Mouse (Mus musculus): ENCODE results near the gene Clcf1. TPM values are rescaled to one million over a fixed set of nuclear protein-coding genes. Genes with fewer than 3 reads are reported as not detected.

Gene Clcf1
- polyA plus RNA-seq, 1 experiment from 2014 or later, result 5.9 TPM

GRCm38 (mm10) chr19:4175368-4175947, 38.6 kb upstream of the Clcf1 start, which contains the start of gene Carns1:
Gene Carns1, minus strand, starts transcription at chr19:4175479.
- Histone ChIP-seq H3K36me3 (ENCODE audit: control insufficient read depth, insufficient read depth, low read length) (no peaks in the 10 kb centered on the region), H3K9ac (ENCODE audit: low read depth, low read length) (peak within 1 kb of the TSS; percentile 48), H3K4me2 (ENCODE audit: low read depth, low read length) (peak within 1 kb of the TSS; percentile 55), H3K27ac (ENCODE audit: low read length) (no peak within 1 kb of the TSS), H3K4me3 (ENCODE audit: low read length) (peak within 1 kb of the TSS; percentile 3; the same call in 1 of the 2 replicates), H3K9me3 (ENCODE audit: control insufficient read depth, low read length) (no peaks in the 10 kb centered on the region), H3K4me1 (ENCODE audit: control insufficient read depth, insufficient read depth, low read length) (peaks cover 15% of the 10 kb centered on the region), H3K27me3 (replicated peaks; ENCODE audit: control insufficient read depth, insufficient read depth, low read length) (no peaks in the 10 kb centered on the region)
- WGBS, result 5% methylated on average over 11 of the region's 11 CpGs
- peak; percentile 84 for ATAC-seq

- ATAC-seq, result no peak
- H3K27me3 ChIP-seq (replicated peaks; ENCODE audit: control insufficient read depth, insufficient read depth, low read length), result no peaks in the 10 kb centered on the region
- no peaks in the 10 kb centered on the region for H3K9me3 ChIP-seq (ENCODE audit: control insufficient read depth, low read length)
- no peaks in the 10 kb centered on the region for H3K36me3 ChIP-seq (ENCODE audit: control insufficient read depth, insufficient read depth, low read length)
- no peak overlapping the region for H3K27ac ChIP-seq (ENCODE audit: low read length)
- H3K4me2 ChIP-seq (ENCODE audit: low read depth, low read length), result no peak overlapping the region
- no peak overlapping the region for H3K4me3 ChIP-seq (ENCODE audit: low read length)
- H3K4me1 ChIP-seq (ENCODE audit: control insufficient read depth, insufficient read depth, low read length), result peaks cover 15% of the 10 kb centered on the region
- WGBS, result 87% methylated on average over 7 of the region's 7 CpGs
- no peak overlapping the region for H3K9ac ChIP-seq (ENCODE audit: low read depth, low read length)
Observed at GRCm38 (mm10) chr19:4180411-4180810, 33.6 kb upstream of the Clcf1 start.

- Histone ChIP-seq H3K4me2 (ENCODE audit: low read depth, low read length) (no peak overlapping the region), H3K27me3 (replicated peaks; ENCODE audit: control insufficient read depth, insufficient read depth, low read length) (no peaks in the 10 kb centered on the region), H3K27ac (ENCODE audit: low read length) (no peak overlapping the region), H3K36me3 (ENCODE audit: control insufficient read depth, insufficient read depth, low read length) (no peaks in the 10 kb centered on the region), H3K9ac (ENCODE audit: low read depth, low read length) (no peak overlapping the region), H3K4me3 (ENCODE audit: low read length) (no peak overlapping the region), H3K9me3 (ENCODE audit: control insufficient read depth, low read length) (no peaks in the 10 kb centered on the region), H3K4me1 (ENCODE audit: control insufficient read depth, insufficient read depth, low read length) (peaks cover 12% of the 10 kb centered on the region)
- 29% methylated on average over 3 of the region's 3 CpGs for WGBS
- ATAC-seq, result peak; percentile 45; the same call in 1 of the 2 replicates
Observed at GRCm38 (mm10) chr19:4181892-4182291, 32.1 kb upstream of the Clcf1 start.

GRCm38 (mm10) chr19:4183689-4184088, 30.3 kb upstream of the Clcf1 start:
- WGBS, result 84% methylated on average over 2 of the region's 2 CpGs
- Histone ChIP-seq H3K27me3 (replicated peaks; ENCODE audit: control insufficient read depth, insufficient read depth, low read length) (no peaks in the 10 kb centered on the region), H3K4me2 (ENCODE audit: low read depth, low read length) (no peak overlapping the region), H3K36me3 (ENCODE audit: control insufficient read depth, insufficient read depth, low read length) (no peaks in the 10 kb centered on the region), H3K4me3 (ENCODE audit: low read length) (no peak overlapping the region), H3K9me3 (ENCODE audit: control insufficient read depth, low read length) (no peaks in the 10 kb centered on the region), H3K27ac (ENCODE audit: low read length) (no peak overlapping the region), H3K4me1 (ENCODE audit: control insufficient read depth, insufficient read depth, low read length) (peaks cover 12% of the 10 kb centered on the region), H3K9ac (ENCODE audit: low read depth, low read length) (no peak overlapping the region)
- ATAC-seq, result no peak

GRCm38 (mm10) chr19:4184976-4185975, 28.8 kb upstream of the Clcf1 start:
- H3K27ac ChIP-seq (ENCODE audit: low read length), result no peak overlapping the region
- H3K4me2 ChIP-seq (ENCODE audit: low read depth, low read length), result no peak overlapping the region
- H3K9ac ChIP-seq (ENCODE audit: low read depth, low read length), result no peak overlapping the region
- H3K4me3 ChIP-seq (ENCODE audit: low read length), result no peak overlapping the region
- WGBS, result 51% methylated on average over 15 of the region's 15 CpGs
- peaks cover 12% of the 10 kb centered on the region for H3K4me1 ChIP-seq (ENCODE audit: control insufficient read depth, insufficient read depth, low read length)
- ATAC-seq, result 0 out of 2 replicates have a peak, but pooled peaks have one; percentile 32
- H3K9me3 ChIP-seq (ENCODE audit: control insufficient read depth, low read length), result no peaks in the 10 kb centered on the region
- no peaks in the 10 kb centered on the region for H3K27me3 ChIP-seq (replicated peaks; ENCODE audit: control insufficient read depth, insufficient read depth, low read length)
- no peaks in the 10 kb centered on the region for H3K36me3 ChIP-seq (ENCODE audit: control insufficient read depth, insufficient read depth, low read length)

GRCm38 (mm10) chr19:4187303-4187702, 26.7 kb upstream of the Clcf1 start:
- Histone ChIP-seq H3K9me3 (ENCODE audit: control insufficient read depth, low read length) (no peaks in the 10 kb centered on the region), H3K36me3 (ENCODE audit: control insufficient read depth, insufficient read depth, low read length) (no peaks in the 10 kb centered on the region), H3K4me3 (ENCODE audit: low read length) (no peak overlapping the region), H3K27me3 (replicated peaks; ENCODE audit: control insufficient read depth, insufficient read depth, low read length) (no peaks in the 10 kb centered on the region), H3K27ac (ENCODE audit: low read length) (no peak overlapping the region), H3K4me1 (ENCODE audit: control insufficient read depth, insufficient read depth, low read length) (peaks cover 15% of the 10 kb centered on the region), H3K4me2 (ENCODE audit: low read depth, low read length) (no peak overlapping the region), H3K9ac (ENCODE audit: low read depth, low read length) (no peak overlapping the region)
- WGBS, result 79% methylated on average over 3 of the region's 3 CpGs
- ATAC-seq, result no peak

GRCm38 (mm10) chr19:4189051-4189620, 24.9 kb upstream of the Clcf1 start:
- Histone ChIP-seq H3K36me3 (ENCODE audit: control insufficient read depth, insufficient read depth, low read length) (0 out of 2 replicates have a peak, but pooled peaks cover 6% of the 10 kb centered on the region), H3K4me3 (ENCODE audit: low read length) (no peak overlapping the region), H3K4me1 (ENCODE audit: control insufficient read depth, insufficient read depth, low read length) (peaks cover 27% of the 10 kb centered on the region), H3K9me3 (ENCODE audit: control insufficient read depth, low read length) (no peaks in the 10 kb centered on the region), H3K27me3 (replicated peaks; ENCODE audit: control insufficient read depth, insufficient read depth, low read length) (no peaks in the 10 kb centered on the region), H3K9ac (ENCODE audit: low read depth, low read length) (no peak overlapping the region), H3K27ac (ENCODE audit: low read length) (no peak overlapping the region), H3K4me2 (ENCODE audit: low read depth, low read length) (no peak overlapping the region)
- ATAC-seq, result no peak
- 90% methylated on average over 12 of the region's 12 CpGs for WGBS

- H3K4me2 ChIP-seq (ENCODE audit: low read depth, low read length), result peak within 1 kb of the TSS; percentile 74
- no peaks in the 10 kb centered on the region for H3K27me3 ChIP-seq (replicated peaks; ENCODE audit: control insufficient read depth, insufficient read depth, low read length)
- ATAC-seq, result no peak
- 38% methylated on average over 4 of the region's 4 CpGs for whole genome bisulfite sequencing
- peaks cover 32% of the 10 kb centered on the region for H3K4me1 ChIP-seq (ENCODE audit: control insufficient read depth, insufficient read depth, low read length)
- H3K9ac ChIP-seq (ENCODE audit: low read depth, low read length), result peak within 1 kb of the TSS; percentile 99
- H3K9me3 ChIP-seq (ENCODE audit: control insufficient read depth, low read length), result no peaks in the 10 kb centered on the region
- H3K4me3 ChIP-seq (ENCODE audit: low read length), result peak within 1 kb of the TSS; percentile 95
- H3K36me3 ChIP-seq (ENCODE audit: control insufficient read depth, insufficient read depth, low read length), result peaks cover 17% of the 10 kb centered on the region; the same call in 1 of the 2 replicates
- H3K27ac ChIP-seq (ENCODE audit: low read length), result peak within 1 kb of the TSS; percentile 97
Observed at GRCm38 (mm10) chr19:4190831-4191334, 23.2 kb upstream of the Clcf1 start, which contains the start of gene Tbc1d10c. Gene Tbc1d10c, minus strand, starts transcription at chr19:4191284.
